Mouse (Mus musculus): ENCODE measurements around the gene Olfr718-ps1.
A peak's percentile ranks its signal among the peaks of the same experiment; 100 is the strongest.
"Not testable (repeated sequence)": the region's sequence is repeated elsewhere in the genome, so short reads cannot be mapped to it uniquely, and the experiment has no call there.

Gene Olfr718-ps1

GRCm38 (mm10) chr5:143147481-143147880 is at the start of gene Olfr718-ps1:
Gene Olfr718-ps1 (minus strand): TSS chr5:143147581.
- no peak for DNase-seq

- no peak for DNase-seq
Observed at GRCm38 (mm10) chr5:143196506-143196905, 49.1 kb upstream of the Olfr718-ps1 start.

GRCm38 (mm10) chr5:143195166-143195565 is 47.8 kb upstream of the Olfr718-ps1 start:
- DNase-seq = no peak

GRCm38 (mm10) chr5:143194747-143195146 is 47.4 kb upstream of the Olfr718-ps1 start:
- not testable (repeated sequence) for DNase-seq

GRCm38 (mm10) chr5:143192806-143193205 is 45.4 kb upstream of the Olfr718-ps1 start:
- no peak for DNase-seq

- not testable (repeated sequence) for DNase-seq
Observed at GRCm38 (mm10) chr5:143188014-143188413, 40.6 kb upstream of the Olfr718-ps1 start.

- peak; percentile 96 for DNase-seq
Observed at GRCm38 (mm10) chr5:143180255-143181076, 33.1 kb upstream of the Olfr718-ps1 start, which contains the start of the genes Rbak and Spdye4b. Gene Rbak (minus strand): TSS chr5:143180775. Gene Spdye4b (plus strand): TSS chr5:143181017.

- peak; percentile 50 for DNase-seq
Observed at GRCm38 (mm10) chr5:143179179-143179578, 31.8 kb upstream of the Olfr718-ps1 start.

- DNase-seq = no peak
Observed at GRCm38 (mm10) chr5:143177541-143178200, 30.3 kb upstream of the Olfr718-ps1 start.

GRCm38 (mm10) chr5:143175970-143176369 is 28.6 kb upstream of the Olfr718-ps1 start:
- DNase-seq = no peak

GRCm38 (mm10) chr5:143165508-143166070 is 18.2 kb upstream of the Olfr718-ps1 start:
- no peak for DNase-seq

- no peak for DNase-seq
Observed at GRCm38 (mm10) chr5:143155534-143155933, 8.2 kb upstream of the Olfr718-ps1 start.

- no peak for DNase-seq
Observed at GRCm38 (mm10) chr5:143153756-143154155, 6.4 kb upstream of the Olfr718-ps1 start.

- no peak for DNase-seq
Observed at GRCm38 (mm10) chr5:143150044-143150443, 2.7 kb upstream of the Olfr718-ps1 start.

GRCm38 (mm10) chr5:143149536-143149935 is 2.2 kb upstream of the Olfr718-ps1 start:
- no peak for DNase-seq

GRCm38 (mm10) chr5:143148661-143149060 is 1.3 kb upstream of the Olfr718-ps1 start:
- DNase-seq = no peak

- DNase-seq = no peak
Observed at GRCm38 (mm10) chr5:143137580-143137979, 9.8 kb downstream of the Olfr718-ps1 start.

- DNase-seq = no peak
Observed at GRCm38 (mm10) chr5:143135042-143135441, 12.3 kb downstream of the Olfr718-ps1 start.

- DNase-seq = not testable (repeated sequence)
Observed at GRCm38 (mm10) chr5:143134216-143135010, 13.0 kb downstream of the Olfr718-ps1 start.

GRCm38 (mm10) chr5:143132935-143133514 is 14.4 kb downstream of the Olfr718-ps1 start:
- no peak for DNase-seq

GRCm38 (mm10) chr5:143130342-143130741 is 17.0 kb downstream of the Olfr718-ps1 start:
- no peak for DNase-seq

GRCm38 (mm10) chr5:143129101-143129500 is 18.3 kb downstream of the Olfr718-ps1 start:
- no peak for DNase-seq

Measured in cerebellum, adult 9-10 months (tissue).